Mouse (Mus musculus) liver, embryonic 11.5 days (tissue): ENCODE measurements around the gene Rassf10. TPM values are rescaled to one million over a fixed set of nuclear protein-coding genes. Genes with fewer than 3 reads are reported as not detected.

Experiments
- ATAC-seq: fragments of 200-750 bp; cut with Nextera tagmentation; replicated peaks from 2 replicates; pipeline ENCODE4 v1.8.0; 2017; ENCODE audit warnings: moderate number of reproducible peaks, mild to moderate bottlenecking, moderate TSS enrichment, moderate library complexity; ENCODE audit not compliant: low FRiP score
- DNase-seq: peaks from one replicate; pipeline ENCODE4 v3.0.0-alpha.2; 2017; ENCODE audit warnings: low spot score
- H3K27ac ChIP-seq: fragments of 300-500 bp; sonication (generic); 2 replicates; pipeline ENCODE4 v1.5.1; 2014; ENCODE audit warnings: mild to moderate bottlenecking, low read depth, low read length, control low read depth
- H3K27me3 ChIP-seq: fragments of 300-500 bp; sonication (generic); replicated peaks from 2 replicates; pipeline ENCODE4 v1.6.1; 2014; ENCODE audit warnings: low read length, mixed read lengths; ENCODE audit not compliant: control insufficient read depth, insufficient read depth
- H3K36me3 ChIP-seq: fragments of 300-500 bp; sonication (generic); 2 replicates; pipeline ENCODE4 v1.6.1; 2014; ENCODE audit warnings: mild to moderate bottlenecking, low read length, moderate library complexity, mixed read lengths; ENCODE audit not compliant: control insufficient read depth, insufficient read depth
- H3K4me1 ChIP-seq: fragments of 300-500 bp; sonication (generic); replicated peaks from 2 replicates; pipeline ENCODE4 v1.6.1; 2014; ENCODE audit warnings: low read length, mixed read lengths; ENCODE audit not compliant: control insufficient read depth, insufficient read depth
- H3K4me2 ChIP-seq: fragments of 300-500 bp; sonication (generic); 2 replicates; pipeline ENCODE4 v1.6.1; 2014; ENCODE audit warnings: mild to moderate bottlenecking, control low read depth, moderate library complexity
- H3K4me3 ChIP-seq: fragments of 300-500 bp; sonication (generic); 2 replicates; pipeline ENCODE4 v1.5.1; 2014; ENCODE audit warnings: low read depth, low read length, control low read depth
- H3K9ac ChIP-seq: fragments of 300-500 bp; sonication (generic); 2 replicates; pipeline ENCODE4 v1.6.1; 2014; ENCODE audit warnings: low read depth, low read length, control low read depth
- H3K9me3 ChIP-seq: fragments of 300-500 bp; sonication (generic); 2 replicates; pipeline ENCODE4 v1.6.1; 2016; ENCODE audit warnings: low read length, inconsistent platforms, mixed read lengths; ENCODE audit not compliant: control insufficient read depth
- WGBS: fragments of 180-500 bp; shearing (Covaris S2); extraction: QIAGEN DNeasy Blood & Tissue Kit; methylation state at CpG from one replicate; pipeline ENCODE4 v1.1.7; 2014; 5-methylcytosine and 5-hydroxymethylcytosine counted together
- polyA plus RNA-seq: library from polyadenylated mRNA; unstranded; fragments of >200 nt; fragmentation: Nextera tagmentation; extraction: Ambion mirVana; gene quantifications from 2 replicates; pipeline ENCODE4 v1.2.1, GENCODE M21; 2014

The Rassf10 gene
- polyA plus RNA-seq, 1 experiment from 2014 or later = 0.07 TPM

DNA sequence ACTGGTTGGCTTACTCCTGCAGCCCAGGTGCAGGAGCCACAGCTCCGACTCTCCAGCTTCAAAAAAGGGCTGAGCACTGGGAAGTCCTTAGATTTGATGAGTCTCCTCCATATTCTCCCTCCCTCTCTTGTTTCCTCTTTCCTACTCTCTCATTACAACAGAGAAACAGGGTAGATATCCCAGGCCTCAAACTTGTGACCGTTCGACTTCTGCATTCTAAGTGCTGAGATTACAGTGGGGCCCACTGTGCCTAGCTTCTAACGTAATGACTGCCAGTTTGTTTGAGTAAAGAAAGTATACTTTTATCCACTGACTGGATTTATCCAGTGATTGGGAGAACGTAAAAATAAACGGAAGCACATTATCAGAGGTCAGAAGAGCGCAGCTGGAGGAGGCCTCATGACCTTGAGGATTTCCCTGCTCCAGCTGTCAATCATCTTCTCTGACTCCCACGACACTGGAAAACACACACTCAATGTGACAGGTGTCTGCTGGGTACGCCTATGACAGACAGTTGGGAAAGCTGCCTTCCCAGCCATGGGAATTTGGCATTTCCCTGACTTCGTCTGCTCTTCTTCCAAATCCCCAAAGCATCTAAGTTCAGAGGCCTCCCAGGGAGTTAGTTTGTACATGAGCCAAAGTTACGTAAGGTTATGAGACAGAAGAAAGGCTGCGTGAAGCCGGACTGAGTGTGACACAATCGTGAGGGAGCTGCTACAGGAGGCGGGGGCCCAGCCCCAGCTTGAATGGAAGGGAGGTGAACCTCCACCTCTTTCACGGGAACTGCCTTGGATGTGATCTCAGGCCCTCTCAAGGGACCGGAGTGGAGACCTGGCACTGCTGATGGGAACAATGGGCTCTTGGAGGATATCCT, 31.2 kb downstream of the Rassf10 start:
- no peak overlapping the region for H3K27ac ChIP-seq
- H3K36me3 ChIP-seq = no peaks in the 10 kb centered on the region
- H3K9ac ChIP-seq = no peak overlapping the region
- H3K4me2 ChIP-seq = no peak overlapping the region
- DNase-seq = no peak
- no peaks in the 10 kb centered on the region for H3K27me3 ChIP-seq
- 49% methylated on average over 17 of the region's 17 CpGs for WGBS
- H3K4me1 ChIP-seq = no peaks in the 10 kb centered on the region
- ATAC-seq = no peak
- H3K9me3 ChIP-seq = no peaks in the 10 kb centered on the region
- no peak overlapping the region for H3K4me3 ChIP-seq

DNA sequence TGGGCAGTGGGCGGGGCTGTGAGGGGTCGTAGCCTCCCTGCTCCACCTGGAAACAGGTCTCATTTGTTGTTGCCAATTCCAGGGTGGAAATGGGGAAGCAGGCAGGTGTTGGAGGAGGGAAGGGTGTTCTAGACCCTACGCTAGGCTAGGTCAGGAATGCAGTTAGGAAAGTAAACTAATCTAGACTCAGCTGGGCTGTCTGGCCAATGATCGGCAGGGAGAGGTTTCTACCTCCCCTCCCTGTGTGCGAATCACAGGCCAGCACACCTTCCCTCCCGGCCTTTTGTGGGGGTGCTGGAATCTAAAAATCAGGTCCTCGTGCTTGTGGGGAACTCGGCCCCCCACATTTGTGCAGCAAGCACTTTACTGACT, 31.8 kb downstream of the Rassf10 start:
- no peaks in the 10 kb centered on the region for H3K4me1 ChIP-seq
- no peak for DNase-seq
- 55% methylated on average over 8 of the region's 8 CpGs for WGBS
- no peak for ATAC-seq
- H3K9ac ChIP-seq = no peak overlapping the region
- H3K36me3 ChIP-seq = no peaks in the 10 kb centered on the region
- no peak overlapping the region for H3K27ac ChIP-seq
- H3K4me3 ChIP-seq = no peak overlapping the region
- no peaks in the 10 kb centered on the region for H3K27me3 ChIP-seq
- no peaks in the 10 kb centered on the region for H3K9me3 ChIP-seq
- H3K4me2 ChIP-seq = no peak overlapping the region

GRCm38 (mm10) chr7:112992928-112993327, 39.2 kb downstream of the Rassf10 start:
- no peak for DNase-seq

DNA sequence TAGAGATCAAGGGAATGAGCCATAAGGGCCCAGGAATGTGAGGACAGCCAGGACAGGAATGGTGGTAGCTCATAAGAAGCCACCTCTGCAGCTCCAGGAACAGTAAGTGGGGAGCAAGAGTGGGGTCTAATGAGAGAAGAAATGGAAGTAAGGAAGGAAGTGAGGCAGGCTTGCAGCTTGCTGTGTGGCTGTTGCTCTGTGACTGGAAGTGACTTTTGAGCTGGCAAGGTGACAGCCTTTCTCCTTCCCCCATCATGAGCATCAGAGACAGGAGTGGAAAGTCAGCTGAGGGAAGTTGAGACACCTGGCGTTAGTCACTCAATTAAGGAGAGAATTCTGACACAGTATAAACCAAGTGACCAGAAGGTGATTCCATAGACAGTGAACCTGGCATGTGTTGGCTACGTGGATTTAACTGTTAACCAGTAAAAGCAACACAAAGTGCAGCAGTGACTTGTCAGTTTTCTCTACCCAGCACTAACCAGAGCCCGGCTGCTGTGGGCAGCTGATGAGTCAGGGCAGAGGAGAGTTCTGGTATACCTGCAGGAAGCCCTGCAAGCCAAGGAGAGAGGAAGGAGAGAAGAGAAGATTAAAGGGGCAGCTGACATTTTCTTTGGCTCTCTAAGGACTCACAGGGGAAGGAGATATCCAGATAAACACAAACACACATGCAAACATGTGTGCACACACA, 49.9 kb downstream of the Rassf10 start:
- Histone ChIP-seq H3K27me3 (no peaks in the 10 kb centered on the region; the same call in 1 of the 2 replicates), H3K9me3 (no peaks in the 10 kb centered on the region), H3K4me3 (no peak overlapping the region), H3K36me3 (no peaks in the 10 kb centered on the region), H3K4me2 (no peak overlapping the region), H3K27ac (no peak overlapping the region), H3K9ac (no peak overlapping the region), H3K4me1 (no peaks in the 10 kb centered on the region)
- no peak for ATAC-seq
- no peak for DNase-seq
- WGBS = 67% methylated on average over 3 of the region's 3 CpGs

More at GRCm38 (mm10) chr7:112992928-112993327, 39.2 kb downstream of the Rassf10 start:
- Histone ChIP-seq H3K4me3 (no peak overlapping the region), H3K36me3 (no peaks in the 10 kb centered on the region), H3K9me3 (no peaks in the 10 kb centered on the region), H3K27me3 (no peaks in the 10 kb centered on the region), H3K27ac (no peak overlapping the region), H3K4me1 (no peaks in the 10 kb centered on the region), H3K4me2 (no peak overlapping the region), H3K9ac (no peak overlapping the region)
- no peak for ATAC-seq
- 74% methylated on average over 5 of the region's 5 CpGs for WGBS

GRCm38 (mm10) chr7:113005726-113006125, 52.0 kb downstream of the Rassf10 start:
- H3K4me3 ChIP-seq = no peak overlapping the region
- WGBS = 81% methylated on average over 6 of the region's 6 CpGs
- ATAC-seq = no peak
- H3K4me2 ChIP-seq = no peak overlapping the region
- H3K9ac ChIP-seq = no peak overlapping the region
- H3K27me3 ChIP-seq = peaks cover 3% of the 10 kb centered on the region; the same call in 1 of the 2 replicates
- no peak overlapping the region for H3K27ac ChIP-seq
- H3K4me1 ChIP-seq = no peaks in the 10 kb centered on the region
- H3K36me3 ChIP-seq = no peaks in the 10 kb centered on the region
- DNase-seq = no peak
- no peaks in the 10 kb centered on the region for H3K9me3 ChIP-seq
